Mouse (Mus musculus) MEL (cell line): Measurements from ENCODE around the gene Sh3gl2.

Source experiments
- CTCF ChIP-seq, 3 experiments: IDR thresholded peaks in 2 of 3; conservative IDR thresholded peaks in 1 of 3; 2 replicates each; pipeline ENCODE4 v1.5.1; 2011 to 2012; ENCODE audit warnings: low read length in 3 of 3, low read depth in 2 of 3, mild to moderate bottlenecking in 2 of 3, improper control_type of control experiment in 1 of 3, inconsistent platforms in 1 of 3, mixed read lengths in 1 of 3, moderate library complexity in 1 of 3; ENCODE audit not compliant: control insufficient read depth in 1 of 3, insufficient read depth in 1 of 3, poor library complexity in 1 of 3, severe bottlenecking in 1 of 3
- E2F4 ChIP-seq: IDR thresholded peaks from 2 replicates; pipeline ENCODE4 v1.6.1; 2011; ENCODE audit warnings: low read depth, low read length, improper control_type of control experiment, borderline replicate concordance
- KAT2A ChIP-seq: conservative IDR thresholded peaks from 2 replicates; pipeline ENCODE4 v1.6.1; 2012; ENCODE audit warnings: low read depth, low read length, improper control_type of control experiment, inconsistent platforms
- MEF2A ChIP-seq: IDR thresholded peaks from 2 replicates; pipeline ENCODE4 v1.6.1; 2014; ENCODE audit warnings: low read depth, mild to moderate bottlenecking, inconsistent platforms, low read length, improper control_type of control experiment; ENCODE audit not compliant: poor library complexity, insufficient replicate concordance, severe bottlenecking; ENCODE audit errors: extremely low read depth
- POLR2A ChIP-seq, 2 experiments: IDR thresholded peaks; 2 replicates each; pipeline ENCODE4 v1.6.1; 2011 to 2012; ENCODE audit warnings: low read length in 2 of 2, mild to moderate bottlenecking in 2 of 2, control low read depth in 1 of 2, improper control_type of control experiment in 1 of 2, low read depth in 1 of 2, moderate library complexity in 1 of 2; ENCODE audit not compliant: control insufficient read depth in 1 of 2, insufficient read depth in 1 of 2, poor library complexity in 1 of 2
- RCOR1 ChIP-seq: IDR thresholded peaks from 2 replicates; pipeline ENCODE4 v1.6.1; 2012; ENCODE audit warnings: low read depth, mild to moderate bottlenecking, inconsistent platforms, low read length, improper control_type of control experiment
- TCF12 ChIP-seq: IDR thresholded peaks from 2 replicates; pipeline ENCODE4 v1.6.1; 2014; ENCODE audit warnings: low read depth, mild to moderate bottlenecking, inconsistent platforms, low read length, improper control_type of control experiment, moderate library complexity
- USF2 ChIP-seq, 2 experiments: IDR thresholded peaks; 2 replicates each; pipeline ENCODE4 v1.6.1; 2011 to 2012; ENCODE audit warnings: improper control_type of control experiment in 2 of 2, low read length in 2 of 2, borderline replicate concordance in 1 of 2, inconsistent platforms in 1 of 2, low read depth in 1 of 2, mild to moderate bottlenecking in 1 of 2; ENCODE audit not compliant: insufficient read depth in 1 of 2
- ZKSCAN1 ChIP-seq: IDR thresholded peaks from 2 replicates; pipeline ENCODE4 v1.6.1; 2012; ENCODE audit warnings: low read depth, mild to moderate bottlenecking, inconsistent platforms, low read length, improper control_type of control experiment, moderate library complexity

DNA sequence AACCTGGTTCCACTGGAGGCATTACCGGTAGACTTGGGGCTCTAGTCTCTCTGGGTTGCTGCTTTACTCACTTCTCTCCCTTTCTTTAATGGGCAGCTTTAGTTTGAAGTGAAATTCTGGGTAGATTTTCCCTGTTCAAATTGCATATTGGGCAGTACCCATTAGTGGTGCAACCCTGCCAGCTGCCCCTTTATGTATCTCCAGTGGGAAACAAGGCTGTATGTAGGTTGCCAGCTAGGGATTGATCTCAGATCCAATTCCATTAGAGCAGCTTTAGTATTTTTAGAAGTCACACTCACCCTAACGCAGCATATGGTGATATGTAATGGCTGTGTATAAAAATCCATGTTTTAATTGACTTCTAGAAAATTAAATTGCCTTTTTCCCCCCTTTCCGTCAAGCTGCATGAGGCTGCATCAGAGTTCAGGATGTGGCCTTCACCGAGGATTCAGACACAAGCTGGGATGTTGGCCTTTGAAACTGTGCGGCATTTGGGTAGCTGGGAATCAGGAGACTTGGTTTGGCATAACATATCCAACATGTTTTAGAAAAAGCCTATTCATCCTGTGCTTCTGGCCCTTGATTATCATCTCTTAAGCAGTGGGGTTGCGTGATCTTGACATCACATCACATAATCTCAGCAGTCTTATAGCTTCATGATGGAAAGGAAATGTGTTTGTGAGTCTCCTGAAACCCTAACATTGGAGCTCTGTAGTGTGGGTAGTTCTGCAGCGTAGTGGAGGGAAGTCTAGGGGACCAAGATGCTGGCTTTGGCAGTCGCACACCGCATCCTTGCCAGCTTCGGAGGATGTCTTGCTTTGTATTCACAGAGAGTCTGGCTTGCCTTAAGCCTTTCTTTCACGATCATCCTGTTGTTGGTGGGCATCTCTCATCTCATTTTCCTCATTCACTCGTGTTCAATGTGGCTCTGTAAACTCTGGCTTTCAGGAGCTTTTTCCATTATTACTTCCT, 56.0 kb downstream of the Sh3gl2 start:
- TF ChIP-seq ZKSCAN1 (no peak), E2F4 (no peak), CTCF (IDR thresholded peaks at IDR 0.05 in 2 of 3, conservative IDR thresholded peaks at IDR 0.05 in 1 of 3; ENCODE audit: control insufficient read depth in 1 of 3, insufficient read depth in 1 of 3, low read depth in 2 of 3, low read length in 3 of 3, poor library complexity in 1 of 3, severe bottlenecking in 1 of 3) (no peak), KAT2A (no peak), TCF12 (no peak), USF2 (IDR thresholded peaks at IDR 0.05; ENCODE audit: borderline replicate concordance in 1 of 2, insufficient read depth in 1 of 2, low read depth in 1 of 2, low read length in 2 of 2) (no peak), POLR2A (IDR thresholded peaks at IDR 0.05; ENCODE audit: control insufficient read depth in 1 of 2, insufficient read depth in 1 of 2, low read depth in 1 of 2, low read length in 2 of 2, poor library complexity in 1 of 2) (no peak), MEF2A (no peak), RCOR1 (no peak)
